Mouse (Mus musculus): Measurements from ENCODE around the gene Atf1. TPM values are rescaled to one million over a fixed set of nuclear protein-coding genes. Genes with fewer than 3 reads are reported as not detected.
A peak's percentile ranks its signal among the peaks of the same experiment; 100 is the strongest.
"Not testable (repeated sequence)": the region's sequence is repeated elsewhere in the genome, so short reads cannot be mapped to it uniquely, and the experiment has no call there.

Atf1 gene
- polyA plus RNA-seq, 1 experiment, result not detected

DNA sequence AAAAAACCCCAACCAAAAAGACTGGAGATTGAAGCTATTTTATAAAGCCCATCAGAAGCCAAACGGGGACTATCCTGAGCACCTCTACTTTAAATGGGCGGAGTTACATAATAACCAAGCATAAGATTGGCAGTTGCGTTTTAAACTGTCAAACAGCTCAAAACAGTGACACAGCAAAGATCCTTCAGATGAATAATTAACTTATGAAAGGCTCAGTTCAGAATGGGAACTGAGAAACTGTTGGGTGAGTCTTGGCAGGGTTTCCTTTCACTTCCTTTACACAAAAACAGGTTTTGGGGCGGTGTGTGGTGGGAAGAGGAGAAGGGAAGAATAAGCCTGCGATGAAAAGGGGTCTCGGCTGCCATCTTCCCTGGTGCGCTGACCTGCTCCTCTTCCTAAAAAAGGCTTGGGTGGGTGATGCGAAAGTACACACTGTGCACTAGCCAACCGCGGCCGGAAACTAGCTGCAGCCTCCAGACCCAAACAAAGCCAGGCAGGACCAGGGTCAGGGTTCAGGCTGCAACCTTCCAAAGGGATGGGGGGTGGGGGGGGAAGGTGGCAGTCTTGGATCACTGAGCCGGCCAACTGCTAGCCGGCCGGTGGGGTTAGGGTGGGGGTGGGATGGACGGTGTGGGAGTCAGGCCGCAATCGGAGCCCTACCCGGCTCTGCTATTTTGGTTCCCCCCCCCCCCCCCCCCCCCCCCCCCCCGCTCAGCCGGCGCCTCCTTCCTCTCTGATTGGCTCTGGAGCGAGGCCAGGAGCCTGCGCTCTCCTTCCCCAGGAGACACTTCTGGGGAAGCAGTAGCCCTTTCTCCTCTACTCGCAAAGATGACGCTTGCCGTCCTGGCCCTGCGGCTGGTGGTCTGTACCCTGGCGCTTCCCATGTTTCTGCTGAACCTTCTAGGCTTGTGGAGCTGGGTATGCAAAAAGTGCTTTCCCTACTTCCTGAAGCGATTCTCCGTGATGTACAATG is 76.7 kb downstream of the Atf1 start, which contains the start of gene Mettl7a1:
Mettl7a1 (plus strand) TSS at position 122 of the 973 bp plus-strand sequence.
- peak within 1 kb of the TSS; percentile 97 for H3K27ac ChIP-seq (ENCODE audit: insufficient read depth, low read depth, low read length)
- WGBS, result 2% methylated on average over 23 of the region's 30 CpGs
- H3K4me3 ChIP-seq (ENCODE audit: insufficient read depth, low read depth, low read length), result peak within 1 kb of the TSS; percentile 85
- peaks cover 13% of the 10 kb centered on the region for H3K4me1 ChIP-seq (ENCODE audit: control insufficient read depth, insufficient read depth, low read length)
- peak; percentile 84 for TF ChIP-seq POLR2A (IDR thresholded peaks at IDR 0.05; ENCODE audit: insufficient read depth, low read depth, low read length)
- TF ChIP-seq CTCF (IDR thresholded peaks at IDR 0.05; ENCODE audit: insufficient read depth, low read depth, low read length), result no peak

DNA sequence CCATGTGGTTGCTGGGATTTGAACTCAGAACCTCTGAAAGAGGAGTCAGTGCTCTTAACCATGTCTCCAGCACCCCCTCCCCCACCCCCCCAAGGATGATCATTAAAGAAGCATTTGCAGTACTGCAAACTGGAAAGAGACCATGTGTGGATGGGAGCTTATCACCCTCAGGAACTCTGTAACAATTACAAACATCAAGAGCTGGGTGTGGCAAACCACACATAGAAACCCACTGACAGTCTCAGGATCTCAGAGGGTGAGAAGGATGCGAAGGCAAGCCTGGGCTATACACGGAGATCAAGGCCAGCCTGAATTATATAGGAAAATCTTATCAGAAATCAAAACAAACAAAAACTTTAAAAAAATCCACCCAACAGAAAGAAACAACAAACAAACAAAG is 78.6 kb downstream of the Atf1 start:
- 86% methylated on average over 2 of the region's 2 CpGs for WGBS
- TF ChIP-seq POLR2A (IDR thresholded peaks at IDR 0.05; ENCODE audit: insufficient read depth, low read depth, low read length) (no peak), CTCF (IDR thresholded peaks at IDR 0.05; ENCODE audit: insufficient read depth, low read depth, low read length) (no peak)
- Histone ChIP-seq H3K4me3 (ENCODE audit: insufficient read depth, low read depth, low read length) (no peak overlapping the region), H3K4me1 (ENCODE audit: control insufficient read depth, insufficient read depth, low read length) (peaks cover 10% of the 10 kb centered on the region), H3K27ac (ENCODE audit: insufficient read depth, low read depth, low read length) (no peak overlapping the region)

DNA sequence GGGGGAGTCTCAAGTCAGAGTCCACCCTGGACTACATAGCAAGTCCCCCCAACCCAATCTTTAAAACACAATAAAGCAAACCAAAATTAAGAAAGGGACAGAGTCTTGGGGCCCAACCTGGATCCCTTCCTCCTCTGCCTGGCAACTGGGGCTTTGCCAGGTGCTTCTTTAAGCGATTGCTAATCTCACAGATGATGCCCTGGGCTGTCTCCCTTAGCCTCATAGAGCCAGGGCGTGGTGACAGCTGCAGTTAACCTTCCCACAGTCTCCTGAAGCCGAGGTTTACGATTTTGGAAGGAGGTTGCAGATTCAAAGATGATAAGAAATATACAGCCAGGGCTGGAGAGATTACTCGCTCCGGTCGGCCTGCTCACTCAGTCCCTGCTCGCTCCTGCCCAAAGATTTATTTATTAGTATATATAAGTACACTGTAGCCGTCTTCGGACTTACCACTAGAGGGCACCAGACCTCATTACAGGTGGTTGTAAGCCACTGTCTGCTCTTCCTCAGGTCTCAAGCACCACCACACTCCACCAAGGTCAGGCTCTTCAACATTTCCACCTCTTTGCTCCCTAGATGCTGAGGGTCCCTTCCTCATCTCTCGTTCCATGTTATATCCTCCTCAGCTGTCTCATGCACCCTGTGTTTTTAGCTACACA is 79.9 kb downstream of the Atf1 start:
- 50% methylated on average over 11 of the region's 11 CpGs for WGBS
- not testable (repeated sequence) for H3K4me1 ChIP-seq (ENCODE audit: control insufficient read depth, insufficient read depth, low read length); H3K27ac ChIP-seq (ENCODE audit: insufficient read depth, low read depth, low read length); H3K4me3 ChIP-seq (ENCODE audit: insufficient read depth, low read depth, low read length)

Other genes with a start within 250 kb of the Atf1 start
- gene Dip2b, start 189.2 kb upstream of the Atf1 start, polyA plus RNA-seq (2012; ENCODE audit: insufficient read depth, insufficient read length, low replicate concordance, missing spikeins), result 51.2 TPM in 1 of 2 replicates, not detected in the other
- gene Tmprss12, start 53.0 kb downstream of the Atf1 start, polyA plus RNA-seq (2012; ENCODE audit: insufficient read depth, insufficient read length, low replicate concordance, missing spikeins), result not detected in 2 replicates
- gene Mettl7a1, start 76.3 kb downstream of the Atf1 start, polyA plus RNA-seq (2012; ENCODE audit: insufficient read depth, insufficient read length, low replicate concordance, missing spikeins), result not detected in 2 replicates
- not detected in 2 replicates for gene Mettl7a3, start 107.1 kb downstream of the Atf1 start, polyA plus RNA-seq (2012; ENCODE audit: insufficient read depth, insufficient read length, low replicate concordance, missing spikeins)
- gene Methig1, start 125.3 kb downstream of the Atf1 start, polyA plus RNA-seq (2012; ENCODE audit: insufficient read depth, insufficient read length, low replicate concordance, missing spikeins), result not detected in 2 replicates
- gene Mettl7a2, start 125.4 kb downstream of the Atf1 start, polyA plus RNA-seq (2012; ENCODE audit: insufficient read depth, insufficient read length, low replicate concordance, missing spikeins), result not detected in 2 replicates
- gene Higd1c, start 136.7 kb downstream of the Atf1 start, polyA plus RNA-seq (2012; ENCODE audit: insufficient read depth, insufficient read length, low replicate concordance, missing spikeins), result not detected in 2 replicates
- gene Gm5475, start 194.3 kb downstream of the Atf1 start, polyA plus RNA-seq (2012; ENCODE audit: insufficient read depth, insufficient read length, low replicate concordance, missing spikeins), result not detected in 2 replicates
- gene Slc11a2, start 197.3 kb downstream of the Atf1 start, polyA plus RNA-seq (2012; ENCODE audit: insufficient read depth, insufficient read length, low replicate concordance, missing spikeins), result not detected in 2 replicates
- not detected in 2 replicates for gene Letmd1, start 241.2 kb downstream of the Atf1 start, polyA plus RNA-seq (2012; ENCODE audit: insufficient read depth, insufficient read length, low replicate concordance, missing spikeins)

Measured in olfactory bulb, adult 2 months (tissue).